In the genomic region with DNA sequence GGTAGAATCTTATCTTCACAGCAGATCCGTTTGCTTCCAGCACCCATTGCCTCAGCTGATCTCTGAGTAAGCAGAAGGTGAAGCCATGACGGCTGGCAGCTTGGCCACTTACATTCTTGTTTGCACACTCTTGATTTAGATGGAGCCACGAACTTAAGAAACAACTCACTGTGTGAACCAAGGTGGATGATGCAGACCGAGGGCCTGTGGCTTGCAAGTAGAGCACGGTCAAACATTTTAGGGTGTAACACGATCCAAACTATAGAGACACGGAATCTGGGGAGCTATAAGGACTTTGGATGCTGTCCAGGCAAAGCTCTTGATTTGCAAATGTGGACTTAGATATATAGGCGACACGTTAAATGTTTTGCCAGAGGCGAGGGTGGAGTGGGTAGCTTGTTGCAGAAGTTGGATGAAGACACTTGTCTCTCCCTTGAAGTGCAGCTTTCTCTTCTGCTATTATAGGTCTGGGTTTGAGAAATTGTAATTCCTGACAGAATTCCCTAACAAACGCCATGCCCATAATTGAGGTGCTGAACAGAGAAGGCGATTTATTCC, we compare ENCODE assay signal across 16 mouse cellular contexts.
"Had no signal": no experiment of that assay in that cellular context is flagged by ENCODE, and none has a peak within 500 bp of the region (broad histone marks: within the 10 kb centered on the region; RNA-seq: fewer than 3 reads in every experiment).

No protein-coding gene starts in this region.

- H3K36me3 ChIP-seq: midbrain, embryonic 15.5 days; neural tube, embryonic 12.5 days had no signal

- H3K4me2 ChIP-seq: midbrain, embryonic 11.5 days; midbrain, embryonic 15.5 days; neural tube, embryonic 12.5 days had no signal

- ATAC-seq: lung, postnatal 0 days; midbrain, embryonic 15.5 days had no signal

- H3K27me3 ChIP-seq: megakaryocyte, embryonic 14.5 days; midbrain, embryonic 15.5 days; neural tube, embryonic 12.5 days had no signal

- H3K9me3 ChIP-seq: midbrain, embryonic 15.5 days; neural tube, embryonic 12.5 days had no signal

- H3K27ac ChIP-seq: layer of hippocampus, adult 2 months; liver, embryonic 14.5 days; midbrain, embryonic 15.5 days; neural tube, embryonic 12.5 days; stomach, postnatal 0 days had no signal

- H3K4me1 ChIP-seq: midbrain, embryonic 15.5 days had no signal

- H3K4me3 ChIP-seq: layer of hippocampus, adult 2 months; megakaryocyte, embryonic 14.5 days; midbrain, embryonic 15.5 days; neural tube, embryonic 12.5 days had no signal

- DNase-seq: kidney, adult 11 months; kidney, adult 9 months; kidney, postnatal 10 days; kidney, postnatal 4 days; lung, adult 18-20 months; lung, postnatal 36 days; right cerebral cortex, postnatal 14 days; thymus, postnatal 4 days had no signal

- H3K9ac ChIP-seq: liver, embryonic 14.5 days; midbrain, embryonic 15.5 days; neural tube, embryonic 12.5 days had no signal
